Comparison of ENCODE assay signal across 8 mouse cellular contexts in the genomic region with DNA sequence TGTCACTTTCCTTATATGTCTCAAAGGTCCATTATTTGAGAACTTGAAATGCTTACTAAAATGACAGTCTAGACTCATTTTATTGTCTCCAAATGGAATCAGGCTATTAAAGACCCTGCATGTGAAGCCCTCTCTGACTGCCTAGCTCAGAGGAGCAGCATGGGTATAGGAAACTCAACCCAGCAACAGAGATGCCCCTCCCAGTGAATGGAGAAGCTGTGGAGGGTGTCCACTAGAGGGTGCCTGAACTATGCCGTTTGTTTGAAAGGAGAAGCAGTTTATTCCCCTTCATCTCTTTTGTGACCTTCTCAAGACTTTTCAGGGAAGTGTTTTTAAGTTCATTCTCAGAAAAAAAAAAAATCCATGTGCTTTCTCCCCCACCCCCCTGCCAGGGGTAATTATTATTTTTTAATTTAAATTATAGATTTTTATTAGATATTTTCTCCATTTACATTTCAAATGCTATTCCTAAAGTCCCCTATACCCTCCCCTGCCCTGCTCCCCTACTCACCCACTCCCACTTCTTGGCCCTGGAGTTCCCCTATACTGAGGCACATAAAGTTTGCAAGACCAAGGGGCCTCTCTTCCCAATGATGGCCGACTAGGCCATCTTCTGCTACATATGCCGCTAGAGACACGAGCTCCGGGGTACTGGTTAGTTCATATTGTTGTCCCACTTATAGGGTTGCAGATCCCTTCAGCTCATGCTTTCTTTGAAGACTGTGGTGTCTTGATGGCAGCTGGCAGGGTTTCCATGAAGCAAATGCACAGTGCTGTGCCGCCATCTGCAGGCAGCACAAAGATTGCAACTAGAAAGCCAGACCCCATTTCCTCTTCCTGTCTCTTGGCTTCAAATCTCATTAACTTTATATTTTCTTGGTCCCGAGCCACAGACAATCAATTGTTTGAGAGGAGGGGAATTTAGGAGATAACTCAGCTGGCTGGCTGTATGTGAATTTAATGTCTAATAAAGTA. TPM values are rescaled to one million over a fixed set of nuclear protein-coding genes. Genes with fewer than 3 reads are reported as not detected.
DNase-seq lines count a peak whose midpoint lies in the region; ATAC-seq lines count a peak whose summit lies in the region.

No protein-coding gene starts in this region.

- no peak overlapping the region for H3K9ac ChIP-seq in heart, embryonic 12.5 days
- no peak overlapping the region for H3K9ac ChIP-seq in midbrain, embryonic 16.5 days (ENCODE audit: low read depth, low read length)

- no peak overlapping the region for H3K27ac ChIP-seq in heart, embryonic 12.5 days (ENCODE audit: poor library complexity, severe bottlenecking)
- H3K27ac ChIP-seq in midbrain, embryonic 16.5 days (ENCODE audit: low read length): no peak overlapping the region

- no peak for ATAC-seq in heart, embryonic 12.5 days (ENCODE audit: insufficient number of reproducible peaks, low FRiP score)
- ATAC-seq in midbrain, embryonic 16.5 days: peak; percentile 90

- peak; percentile 93 for DNase-seq in heart, adult 11 months
- DNase-seq in embryo, embryonic 10.5 days (ENCODE audit: low spot score): peak; percentile 91
- peak; percentile 39 to 71 for DNase-seq in gastrocnemius, postnatal 4 days (ENCODE audit: low spot score in 2 of 2)
- peak; percentile 39 for DNase-seq in kidney, adult 11 months
- peak; percentile 73 to 77 for DNase-seq in left cerebral cortex, postnatal 36 days (ENCODE audit: low spot score in 2 of 2)
- DNase-seq in spleen, adult 18-20 months: peak; percentile 43 to 74

- no peaks in the 10 kb centered on the region for H3K9me3 ChIP-seq in heart, embryonic 12.5 days (replicated peaks)
- H3K9me3 ChIP-seq in midbrain, embryonic 16.5 days (replicated peaks; ENCODE audit: control insufficient read depth, low read length, poor library complexity, severe bottlenecking): no peaks in the 10 kb centered on the region

- no peaks in the 10 kb centered on the region for H3K4me1 ChIP-seq in heart, embryonic 12.5 days (replicated peaks)
- H3K4me1 ChIP-seq in midbrain, embryonic 16.5 days (ENCODE audit: control insufficient read depth, insufficient read depth, low read length): 0 out of 2 replicates have a peak, but pooled peaks cover 2% of the 10 kb centered on the region

- H3K4me3 ChIP-seq in heart, embryonic 12.5 days: no peak overlapping the region
- H3K4me3 ChIP-seq in midbrain, embryonic 16.5 days (ENCODE audit: low read depth, low read length): no peak overlapping the region

- no peaks in the 10 kb centered on the region for H3K36me3 ChIP-seq in heart, embryonic 12.5 days
- H3K36me3 ChIP-seq in midbrain, embryonic 16.5 days (ENCODE audit: control insufficient read depth, insufficient read depth, low read length): no peaks in the 10 kb centered on the region

- intact Hi-C loops in left cerebral cortex, postnatal 36 days (cut with DNase I): no loop called here

- H3K27me3 ChIP-seq in heart, embryonic 12.5 days (replicated peaks): no peaks in the 10 kb centered on the region
- no peaks in the 10 kb centered on the region for H3K27me3 ChIP-seq in midbrain, embryonic 16.5 days (ENCODE audit: control insufficient read depth, insufficient read depth, low read depth, low read length)

- H3K4me2 ChIP-seq in heart, embryonic 12.5 days: no peak overlapping the region
- 0 out of 2 replicates have a peak overlapping the region, but pooled peaks have one; percentile 16 for H3K4me2 ChIP-seq in midbrain, embryonic 16.5 days (ENCODE audit: low read length)

- 15% methylated on average over 7 of the region's 7 CpGs for WGBS in heart, embryonic 12.5 days
- WGBS in midbrain, embryonic 16.5 days: 10% methylated on average over 7 of the region's 7 CpGs

RNA-seq across cellular contexts. Expression of gene Hook1, which starts 42.5 kb away (rescaled TPM):
- polyA plus RNA-seq in heart, embryonic 12.5 days (2016; fragmentation: Nextera tagmentation; extraction: Ambion mirVana): 11.0 and 11.7 TPM in 2 replicates
- 10 to 100 TPM; 12.2 to 13.7 TPM for total RNA-seq in gastrocnemius, postnatal 4 days (2021)
- total RNA-seq in left cerebral cortex, postnatal 36 days (2021): 10 to 100 TPM; 56.0 to 75.6 TPM
- polyA plus RNA-seq in midbrain, embryonic 16.5 days (2015; fragmentation: Nextera tagmentation; extraction: Ambion mirVana): 90.8 and 94.7 TPM in 2 replicates

Comparison
In these comparisons a context has a peak if more than half of its experiments do, and no peak if none do; other contexts are left out.
1. DNase-seq: peak in every context shown above with its lines; median percentile 93 in heart, adult 11 months; 91 in embryo, embryonic 10.5 days; 75 in left cerebral cortex, postnatal 36 days; 58 in spleen, adult 18-20 months; 55 in gastrocnemius, postnatal 4 days; 39 in kidney, adult 11 months.